Mouse (Mus musculus) embryonic facial prominence, embryonic 15.5 days (tissue): Measurements from ENCODE around the gene Kctd20. TPM values are rescaled to one million over a fixed set of nuclear protein-coding genes. Genes with fewer than 3 reads are reported as not detected.
"Not testable (repeated sequence)": the region's sequence is repeated elsewhere in the genome, so short reads cannot be mapped to it uniquely, and the experiment has no call there.

Experiments
- ATAC-seq: fragments of 200-750 bp; cut with Nextera tagmentation; 2 replicates; pipeline ENCODE4 v1.8.0; 2017; ENCODE audit warnings: low read depth, moderate TSS enrichment; ENCODE audit not compliant: insufficient number of reproducible peaks, low FRiP score, low TSS enrichment
- H3K27ac ChIP-seq: fragments of 300-500 bp; sonication (generic); replicated peaks from 2 replicates; pipeline ENCODE4 v1.5.1; 2015; ENCODE audit warnings: mild to moderate bottlenecking, inconsistent platforms
- H3K27me3 ChIP-seq: fragments of 300-500 bp; sonication (generic); 2 replicates; pipeline ENCODE4 v1.6.1; 2015; ENCODE audit warnings: inconsistent platforms
- H3K36me3 ChIP-seq: fragments of 300-500 bp; sonication (generic); 2 replicates; pipeline ENCODE4 v1.6.1; 2015; ENCODE audit warnings: mild to moderate bottlenecking, inconsistent platforms
- H3K4me1 ChIP-seq: fragments of 300-500 bp; sonication (generic); 2 replicates; pipeline ENCODE4 v1.6.1; 2015; ENCODE audit warnings: inconsistent platforms
- H3K4me2 ChIP-seq: fragments of 300-500 bp; sonication (generic); replicated peaks from 2 replicates; pipeline ENCODE4 v1.6.1; 2015; ENCODE audit warnings: mild to moderate bottlenecking, inconsistent platforms
- H3K4me3 ChIP-seq: fragments of 300-500 bp; sonication (generic); replicated peaks from 2 replicates; pipeline ENCODE4 v1.5.1; 2015; ENCODE audit warnings: mild to moderate bottlenecking, inconsistent platforms
- H3K9ac ChIP-seq: fragments of 300-500 bp; sonication (generic); 2 replicates; pipeline ENCODE4 v1.6.1; 2015; ENCODE audit warnings: inconsistent platforms
- H3K9me3 ChIP-seq: fragments of 300-500 bp; sonication (generic); replicated peaks from 2 replicates; pipeline ENCODE4 v1.6.1; 2016; ENCODE audit warnings: inconsistent platforms
- WGBS: fragments of 180-500 bp; shearing (Covaris S2); methylation state at CpG from one replicate; pipeline ENCODE4 v1.1.7; 2015; 5-methylcytosine and 5-hydroxymethylcytosine counted together
- polyA plus RNA-seq: library from polyadenylated mRNA; unstranded; fragments of >200 nt; fragmentation: Nextera tagmentation; extraction: Ambion mirVana; gene quantifications from 2 replicates; pipeline ENCODE4 v1.2.1, GENCODE M21; 2015

The Kctd20 gene
- polyA plus RNA-seq, 1 experiment from 2014 or later = 90.9 TPM

GRCm38 (mm10) chr17:28988291-28988690 is 36.5 kb downstream of the Kctd20 start:
- ATAC-seq = no peak

GRCm38 (mm10) chr17:28988996-28989395 is 37.2 kb downstream of the Kctd20 start:
- Histone ChIP-seq H3K4me1 (no peaks in the 10 kb centered on the region), H3K36me3 (peaks cover 77% of the 10 kb centered on the region), H3K27ac (no peak overlapping the region), H3K4me2 (no peak overlapping the region), H3K9ac (no peak overlapping the region), H3K27me3 (no peaks in the 10 kb centered on the region), H3K4me3 (no peak overlapping the region), H3K9me3 (no peaks in the 10 kb centered on the region)
- 74% methylated on average over 3 of the region's 3 CpGs for WGBS
- no peak for ATAC-seq

More at GRCm38 (mm10) chr17:28988291-28988690, 36.5 kb downstream of the Kctd20 start:
- H3K4me3 ChIP-seq = no peak overlapping the region
- H3K27ac ChIP-seq = no peak overlapping the region
- H3K4me2 ChIP-seq = no peak overlapping the region
- H3K9me3 ChIP-seq = no peaks in the 10 kb centered on the region
- no peak overlapping the region for H3K9ac ChIP-seq
- no peaks in the 10 kb centered on the region for H3K4me1 ChIP-seq
- peaks cover 83% of the 10 kb centered on the region for H3K36me3 ChIP-seq
- H3K27me3 ChIP-seq = no peaks in the 10 kb centered on the region
- WGBS = 84% methylated on average over 4 of the region's 4 CpGs

GRCm38 (mm10) chr17:28990060-28990459 is 38.3 kb downstream of the Kctd20 start:
- Histone ChIP-seq H3K9ac (no peak overlapping the region), H3K9me3 (no peaks in the 10 kb centered on the region), H3K36me3 (peaks cover 73% of the 10 kb centered on the region), H3K27ac (no peak overlapping the region), H3K27me3 (no peaks in the 10 kb centered on the region), H3K4me1 (no peaks in the 10 kb centered on the region), H3K4me3 (no peak overlapping the region), H3K4me2 (no peak overlapping the region)
- ATAC-seq = no peak
- 50% methylated on average over 4 of the region's 4 CpGs for WGBS

- no peak overlapping the region for H3K4me2 ChIP-seq
- H3K4me3 ChIP-seq = no peak overlapping the region
- WGBS = 76% methylated on average over 9 of the region's 9 CpGs
- H3K9ac ChIP-seq = no peak overlapping the region
- H3K4me1 ChIP-seq = no peaks in the 10 kb centered on the region
- no peak overlapping the region for H3K27ac ChIP-seq
- peaks cover 67% of the 10 kb centered on the region for H3K36me3 ChIP-seq
- ATAC-seq = no peak
- no peaks in the 10 kb centered on the region for H3K9me3 ChIP-seq
- H3K27me3 ChIP-seq = no peaks in the 10 kb centered on the region
Measured at GRCm38 (mm10) chr17:28991286-28991685, 39.5 kb downstream of the Kctd20 start.

GRCm38 (mm10) chr17:28992105-28992504 is 40.4 kb downstream of the Kctd20 start:
- Histone ChIP-seq H3K9me3 (no peaks in the 10 kb centered on the region), H3K27me3 (no peaks in the 10 kb centered on the region), H3K4me1 (no peaks in the 10 kb centered on the region), H3K36me3 (peaks cover 66% of the 10 kb centered on the region), H3K9ac (no peak overlapping the region), H3K27ac (no peak overlapping the region), H3K4me3 (no peak overlapping the region), H3K4me2 (no peak overlapping the region)
- ATAC-seq = no peak
- WGBS = 66% methylated on average over 7 of the region's 7 CpGs

GRCm38 (mm10) chr17:28993004-28993403 is 41.3 kb downstream of the Kctd20 start:
- H3K27me3 ChIP-seq, H3K4me2 ChIP-seq, H3K4me1 ChIP-seq, H3K27ac ChIP-seq, H3K9me3 ChIP-seq, H3K9ac ChIP-seq, H3K4me3 ChIP-seq, ATAC-seq: not testable (repeated sequence)
- 100% methylated on average over 1 of the region's 1 CpGs for WGBS
- peaks cover 64% of the 10 kb centered on the region for H3K36me3 ChIP-seq

- Histone ChIP-seq H3K4me1 (no peaks in the 10 kb centered on the region), H3K9ac (no peak overlapping the region), H3K9me3 (no peaks in the 10 kb centered on the region), H3K4me3 (no peak overlapping the region), H3K4me2 (no peak overlapping the region), H3K27ac (no peak overlapping the region), H3K27me3 (no peaks in the 10 kb centered on the region), H3K36me3 (peaks cover 68% of the 10 kb centered on the region)
- ATAC-seq = no peak
- WGBS = 91% methylated on average over 4 of the region's 4 CpGs
Measured at GRCm38 (mm10) chr17:28994615-28995014, 42.9 kb downstream of the Kctd20 start.

- WGBS = 88% methylated on average over 6 of the region's 6 CpGs
- H3K4me3 ChIP-seq = no peak overlapping the region
- H3K36me3 ChIP-seq = peaks cover 55% of the 10 kb centered on the region
- no peak overlapping the region for H3K27ac ChIP-seq
- no peak overlapping the region for H3K9ac ChIP-seq
- ATAC-seq = no peak
- H3K9me3 ChIP-seq = no peaks in the 10 kb centered on the region
- peaks cover 7% of the 10 kb centered on the region; the same call in 1 of the 2 replicates for H3K4me1 ChIP-seq
- no peaks in the 10 kb centered on the region for H3K27me3 ChIP-seq
- H3K4me2 ChIP-seq = no peak overlapping the region
Measured at GRCm38 (mm10) chr17:29000465-29000864, 48.7 kb downstream of the Kctd20 start.

GRCm38 (mm10) chr17:29003740-29004139 is 52.0 kb downstream of the Kctd20 start:
- WGBS = 33% methylated on average over 1 of the region's 1 CpGs
- H3K36me3 ChIP-seq = peaks cover 31% of the 10 kb centered on the region
- no peak for ATAC-seq

GRCm38 (mm10) chr17:29005002-29005401 is 53.3 kb downstream of the Kctd20 start:
- no peak for ATAC-seq
- Histone ChIP-seq H3K36me3 (peaks cover 18% of the 10 kb centered on the region), H3K4me2 (no peak overlapping the region), H3K27me3 (no peaks in the 10 kb centered on the region), H3K9ac (no peak overlapping the region), H3K9me3 (no peaks in the 10 kb centered on the region), H3K4me1 (peaks cover 24% of the 10 kb centered on the region), H3K4me3 (no peak overlapping the region), H3K27ac (no peak overlapping the region)
- WGBS = 89% methylated on average over 3 of the region's 3 CpGs

More at GRCm38 (mm10) chr17:29003740-29004139, 52.0 kb downstream of the Kctd20 start:
- Histone ChIP-seq H3K27ac (no peak overlapping the region), H3K9ac (no peak overlapping the region), H3K4me1 (peaks cover 24% of the 10 kb centered on the region), H3K4me2 (no peak overlapping the region), H3K9me3 (no peaks in the 10 kb centered on the region), H3K4me3 (no peak overlapping the region), H3K27me3 (no peaks in the 10 kb centered on the region)

- H3K4me3 ChIP-seq = peak overlapping the region; percentile 98
Measured at GRCm38 (mm10) chr17:29006812-29007211, 55.1 kb downstream of the Kctd20 start.

GRCm38 (mm10) chr17:29007243-29007640 is 55.5 kb downstream of the Kctd20 start:
- under 1% methylated on average over 19 of the region's 19 CpGs for WGBS
- H3K27ac ChIP-seq = peak overlapping the region; percentile 94
- no peak for ATAC-seq

More at GRCm38 (mm10) chr17:29006812-29007211, 55.1 kb downstream of the Kctd20 start:
- peak overlapping the region; percentile 92 for H3K9ac ChIP-seq
- ATAC-seq = no peak
- H3K27ac ChIP-seq = peak overlapping the region; percentile 94
- 8% methylated on average over 7 of the region's 7 CpGs for WGBS
- H3K27me3 ChIP-seq = no peaks in the 10 kb centered on the region
- peak overlapping the region; percentile 76 for H3K4me2 ChIP-seq
- H3K4me1 ChIP-seq = peaks cover 24% of the 10 kb centered on the region
- no peaks in the 10 kb centered on the region for H3K9me3 ChIP-seq
- H3K36me3 ChIP-seq = 0 out of 2 replicates have a peak, but pooled peaks cover 6% of the 10 kb centered on the region

More at GRCm38 (mm10) chr17:29007243-29007640, 55.5 kb downstream of the Kctd20 start:
- Histone ChIP-seq H3K9ac (peak overlapping the region; percentile 92), H3K4me2 (peak overlapping the region; percentile 76), H3K4me1 (peaks cover 24% of the 10 kb centered on the region), H3K4me3 (peak overlapping the region; percentile 98), H3K9me3 (no peaks in the 10 kb centered on the region), H3K36me3 (0 out of 2 replicates have a peak, but pooled peaks cover 6% of the 10 kb centered on the region), H3K27me3 (no peaks in the 10 kb centered on the region)
